Mouse (Mus musculus): ENCODE data around the gene Notch4. TPM values are rescaled to one million over a fixed set of nuclear protein-coding genes. Genes with fewer than 3 reads are reported as not detected.

Gene Notch4
- polyA plus RNA-seq, 1 experiment = 16.7 TPM

GRCm38 (mm10) chr17:34603375-34604060, 39.5 kb downstream of the Notch4 start, which contains the start of gene Rnf5:
Rnf5 (minus strand) TSS chr17:34603690.
- H3K27ac ChIP-seq (ENCODE audit: insufficient read depth, low read depth, low read length) = peak within 1 kb of the TSS; percentile 100
- 1% methylated on average over 30 of the region's 30 CpGs for WGBS
- peak within 1 kb of the TSS; percentile 97 for H3K4me3 ChIP-seq (ENCODE audit: low read depth, low read length)
- no peak for TF ChIP-seq CTCF (IDR thresholded peaks at IDR 0.05; ENCODE audit: extremely low read depth, insufficient read length, insufficient replicate concordance, low read depth, low read length)
- peak; percentile 49; the same call in 1 of the 2 replicates for TF ChIP-seq POLR2A (IDR thresholded peaks at IDR 0.05; ENCODE audit: low read depth, low read length)
- peaks cover 11% of the 10 kb centered on the region for H3K36me3 ChIP-seq (ENCODE audit: control insufficient read depth, insufficient read depth, low read length)
- H3K27me3 ChIP-seq (ENCODE audit: control insufficient read depth, insufficient read depth, low read length) = no peaks in the 10 kb centered on the region
- H3K4me1 ChIP-seq (ENCODE audit: control insufficient read depth, insufficient read depth, insufficient read length, low read length) = peaks cover 30% of the 10 kb centered on the region

- H3K4me1 ChIP-seq (ENCODE audit: control insufficient read depth, insufficient read depth, insufficient read length, low read length) = peaks cover 33% of the 10 kb centered on the region
- peaks cover 11% of the 10 kb centered on the region for H3K36me3 ChIP-seq (ENCODE audit: control insufficient read depth, insufficient read depth, low read length)
- under 1% methylated on average over 35 of the region's 35 CpGs for WGBS
- H3K27ac ChIP-seq (ENCODE audit: insufficient read depth, low read depth, low read length) = peak within 1 kb of the TSS; percentile 100
- TF ChIP-seq CTCF (IDR thresholded peaks at IDR 0.05; ENCODE audit: extremely low read depth, insufficient read length, insufficient replicate concordance, low read depth, low read length) = no peak
- TF ChIP-seq POLR2A (IDR thresholded peaks at IDR 0.05; ENCODE audit: low read depth, low read length) = peak; percentile 91
- peak within 1 kb of the TSS; percentile 97 for H3K4me3 ChIP-seq (ENCODE audit: low read depth, low read length)
- H3K27me3 ChIP-seq (ENCODE audit: control insufficient read depth, insufficient read depth, low read length) = no peaks in the 10 kb centered on the region
Observed at GRCm38 (mm10) chr17:34604061-34604508, 40.0 kb downstream of the Notch4 start, which contains the start of gene Agpat1. Agpat1 (plus strand) TSS chr17:34604262.

- TF ChIP-seq POLR2A (IDR thresholded peaks at IDR 0.05; ENCODE audit: low read depth, low read length) = no peak
- no peak for TF ChIP-seq CTCF (IDR thresholded peaks at IDR 0.05; ENCODE audit: extremely low read depth, insufficient read length, insufficient replicate concordance, low read depth, low read length)
- Histone ChIP-seq H3K27me3 (ENCODE audit: control insufficient read depth, insufficient read depth, low read length) (no peaks in the 10 kb centered on the region), H3K4me1 (ENCODE audit: control insufficient read depth, insufficient read depth, insufficient read length, low read length) (peaks cover 33% of the 10 kb centered on the region), H3K27ac (ENCODE audit: insufficient read depth, low read depth, low read length) (peak overlapping the region; percentile 100), H3K4me3 (ENCODE audit: low read depth, low read length) (peak overlapping the region; percentile 73), H3K36me3 (ENCODE audit: control insufficient read depth, insufficient read depth, low read length) (peaks cover 11% of the 10 kb centered on the region)
- WGBS = 4% methylated on average over 24 of the region's 24 CpGs
Observed at GRCm38 (mm10) chr17:34604511-34605237, 40.6 kb downstream of the Notch4 start.

- Histone ChIP-seq H3K4me3 (ENCODE audit: low read depth, low read length) (peak overlapping the region; percentile 73), H3K27me3 (ENCODE audit: control insufficient read depth, insufficient read depth, low read length) (no peaks in the 10 kb centered on the region), H3K4me1 (ENCODE audit: control insufficient read depth, insufficient read depth, insufficient read length, low read length) (peaks cover 31% of the 10 kb centered on the region), H3K27ac (ENCODE audit: insufficient read depth, low read depth, low read length) (peak overlapping the region; percentile 100), H3K36me3 (ENCODE audit: control insufficient read depth, insufficient read depth, low read length) (peaks cover 8% of the 10 kb centered on the region)
- TF ChIP-seq CTCF (IDR thresholded peaks at IDR 0.05; ENCODE audit: extremely low read depth, insufficient read length, insufficient replicate concordance, low read depth, low read length) (no peak), POLR2A (IDR thresholded peaks at IDR 0.05; ENCODE audit: low read depth, low read length) (peak; percentile 97)
- WGBS = under 1% methylated on average over 30 of the region's 30 CpGs
Observed at GRCm38 (mm10) chr17:34605609-34606008, 41.5 kb downstream of the Notch4 start.

GRCm38 (mm10) chr17:34606186-34607039, 42.3 kb downstream of the Notch4 start:
- TF ChIP-seq CTCF (IDR thresholded peaks at IDR 0.05; ENCODE audit: extremely low read depth, insufficient read length, insufficient replicate concordance, low read depth, low read length) = no peak
- H3K27ac ChIP-seq (ENCODE audit: insufficient read depth, low read depth, low read length) = peak overlapping the region; percentile 79
- WGBS = 3% methylated on average over 32 of the region's 32 CpGs

GRCm38 (mm10) chr17:34607997-34608396, 43.9 kb downstream of the Notch4 start:
- Histone ChIP-seq H3K4me1 (ENCODE audit: control insufficient read depth, insufficient read depth, insufficient read length, low read length) (peaks cover 28% of the 10 kb centered on the region), H3K4me3 (ENCODE audit: low read depth, low read length) (no peak overlapping the region), H3K27ac (ENCODE audit: insufficient read depth, low read depth, low read length) (peak overlapping the region; percentile 14), H3K36me3 (ENCODE audit: control insufficient read depth, insufficient read depth, low read length) (peaks cover 22% of the 10 kb centered on the region), H3K27me3 (ENCODE audit: control insufficient read depth, insufficient read depth, low read length) (no peaks in the 10 kb centered on the region)
- 30% methylated on average over 7 of the region's 7 CpGs for WGBS
- TF ChIP-seq CTCF (IDR thresholded peaks at IDR 0.05; ENCODE audit: extremely low read depth, insufficient read length, insufficient replicate concordance, low read depth, low read length) (no peak), POLR2A (IDR thresholded peaks at IDR 0.05; ENCODE audit: low read depth, low read length) (no peak)

More at GRCm38 (mm10) chr17:34606186-34607039, 42.3 kb downstream of the Notch4 start:
- H3K27me3 ChIP-seq (ENCODE audit: control insufficient read depth, insufficient read depth, low read length) = no peaks in the 10 kb centered on the region
- peaks cover 31% of the 10 kb centered on the region for H3K4me1 ChIP-seq (ENCODE audit: control insufficient read depth, insufficient read depth, insufficient read length, low read length)
- peak overlapping the region; percentile 73 for H3K4me3 ChIP-seq (ENCODE audit: low read depth, low read length)
- peaks cover 12% of the 10 kb centered on the region for H3K36me3 ChIP-seq (ENCODE audit: control insufficient read depth, insufficient read depth, low read length)

All from small intestine, adult 2 months (tissue).